Mouse (Mus musculus) thymus, postnatal 25 days (tissue): ENCODE results near the gene Carmil1.

ENCODE experiments used
- DNase-seq: peaks from one replicate; pipeline ENCODE4 v3.0.0; 2022

Carmil1 gene

DNA sequence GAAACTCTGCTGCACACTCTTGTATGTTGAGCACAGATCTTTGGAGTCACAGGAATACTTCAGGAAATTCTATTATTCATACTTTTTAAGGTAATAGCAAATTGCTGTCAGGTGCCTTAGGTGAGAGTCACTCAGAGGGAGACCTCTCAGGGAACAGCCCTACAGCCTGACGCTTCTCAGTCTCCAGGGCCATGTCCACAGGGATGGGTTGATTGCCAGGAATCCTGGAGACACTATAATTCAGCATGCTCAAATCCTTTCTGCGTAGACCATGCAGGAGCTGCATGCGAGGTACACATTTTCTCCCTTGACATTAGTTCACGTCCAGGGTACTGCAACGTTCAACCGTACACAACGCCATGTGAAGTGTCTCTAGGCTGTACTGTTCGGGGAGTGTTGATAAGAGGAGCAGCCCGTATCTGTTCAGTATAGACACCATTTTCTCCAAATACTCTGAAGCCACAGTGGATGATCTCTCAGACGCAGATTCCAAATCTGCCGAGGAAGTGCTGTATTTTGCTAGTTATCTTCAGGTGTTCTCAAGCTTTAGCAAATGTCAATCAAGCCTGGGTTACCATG, 180.0 kb downstream of the Carmil1 start:
- no peak for DNase-seq

DNA sequence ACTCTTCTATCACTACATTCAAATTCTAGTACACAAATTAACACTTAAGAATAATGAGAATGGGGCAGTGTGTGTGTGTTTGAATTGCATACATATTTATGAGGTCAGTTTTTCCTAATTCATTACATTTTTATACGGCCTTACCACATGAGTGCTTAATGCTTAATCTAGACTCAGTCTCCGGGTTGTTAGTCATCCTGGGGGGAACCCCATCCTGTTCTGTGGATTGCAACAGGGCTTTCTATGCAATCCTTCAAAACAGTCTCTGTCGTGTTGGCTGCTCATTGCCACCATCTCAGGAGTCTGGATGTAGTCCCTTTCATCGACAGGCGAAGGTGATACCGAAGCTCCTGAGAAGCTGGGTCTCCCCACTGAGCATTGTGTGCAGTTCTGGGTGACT, 184.0 kb downstream of the Carmil1 start:
- DNase-seq: no peak

DNA sequence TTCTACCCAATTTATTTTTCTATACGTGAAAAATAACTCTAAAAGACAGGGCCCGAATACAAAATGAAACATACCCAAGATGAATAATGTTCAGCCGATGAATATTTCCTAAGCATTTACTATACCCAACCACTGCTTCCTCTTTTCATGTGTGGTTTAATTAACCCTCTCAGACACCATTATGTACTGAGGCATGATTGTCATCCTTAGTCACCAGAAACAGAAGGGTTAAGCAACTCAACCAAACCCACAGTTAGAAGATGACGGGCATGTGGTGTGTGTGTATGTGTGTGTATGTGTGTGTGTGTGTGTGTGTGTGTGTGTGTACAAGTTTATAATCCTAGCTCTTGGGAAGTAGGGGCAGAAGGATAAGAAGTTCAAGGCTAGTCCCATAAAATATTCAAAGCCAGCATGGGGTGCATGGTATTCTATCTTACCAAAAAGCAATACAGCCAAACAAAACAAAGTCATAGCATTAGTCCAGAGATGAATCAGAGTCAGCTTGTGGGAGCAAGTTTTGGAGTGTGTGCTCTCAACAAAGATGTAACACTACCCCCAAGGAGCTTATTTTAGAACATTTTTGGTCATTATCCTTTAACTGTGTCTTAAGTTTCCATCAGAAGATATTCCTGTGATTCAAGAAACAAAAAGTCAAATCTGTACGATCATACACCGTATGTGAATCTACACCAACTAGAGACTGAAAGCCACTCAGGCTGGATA, 185.6 kb downstream of the Carmil1 start:
- no peak for DNase-seq

DNA sequence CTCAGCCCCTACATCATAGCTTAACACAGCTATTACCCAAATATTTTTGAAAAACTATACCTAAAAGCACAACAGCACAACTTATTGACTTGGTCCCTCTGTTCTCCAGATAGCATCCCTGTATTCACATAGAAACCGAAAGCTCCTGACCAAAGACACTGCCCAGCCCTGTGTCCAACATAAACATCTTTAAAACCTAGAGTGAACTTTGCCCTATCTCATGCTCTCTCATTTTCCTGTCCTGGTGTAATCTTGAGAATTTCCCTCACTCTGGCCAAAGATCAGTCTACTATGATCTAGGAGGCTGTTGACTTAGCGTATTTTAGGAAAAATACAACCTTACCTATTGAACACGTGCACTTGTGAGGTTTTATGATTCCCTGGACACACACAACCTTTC, 187.5 kb downstream of the Carmil1 start:
- DNase-seq: no peak

DNA sequence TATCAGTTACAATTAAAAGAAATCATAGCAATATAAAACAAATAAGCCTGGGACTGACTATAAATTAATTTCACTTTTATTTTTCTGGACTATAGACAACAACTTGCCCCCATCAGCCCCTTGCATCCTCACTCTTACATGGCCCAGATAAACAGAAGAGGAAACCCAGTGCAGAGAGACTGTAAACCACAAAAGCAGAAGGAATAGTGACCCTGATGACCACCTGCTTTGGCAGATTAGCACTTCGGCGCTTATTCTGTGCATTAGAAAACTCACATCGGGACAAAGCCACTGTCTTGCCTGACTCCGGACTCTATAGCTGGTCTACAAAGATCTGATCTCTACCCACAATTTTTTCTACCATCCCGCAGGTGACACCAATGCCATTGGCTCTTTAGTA, 188.5 kb downstream of the Carmil1 start:
- no peak for DNase-seq

DNA sequence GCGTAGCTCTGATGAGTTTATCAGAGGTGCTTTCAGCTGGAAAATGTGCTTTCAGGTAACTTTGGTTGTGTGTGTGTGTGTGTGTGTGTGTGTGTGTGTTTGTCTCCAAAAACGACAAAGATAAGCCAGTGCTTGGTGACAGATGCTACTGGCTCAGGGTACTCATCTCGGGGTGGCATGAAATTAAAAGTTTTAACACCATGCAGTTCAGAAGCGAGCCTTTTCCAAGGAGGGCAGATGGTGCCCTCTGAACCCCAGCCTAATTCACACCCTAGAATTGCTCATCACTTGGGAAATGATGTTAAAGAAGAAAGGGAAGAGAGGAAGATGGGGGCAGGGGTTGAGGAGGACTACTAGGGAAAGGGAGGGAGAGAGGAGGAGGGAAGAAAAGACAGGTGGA, 198.4 kb downstream of the Carmil1 start:
- no peak for DNase-seq

DNA sequence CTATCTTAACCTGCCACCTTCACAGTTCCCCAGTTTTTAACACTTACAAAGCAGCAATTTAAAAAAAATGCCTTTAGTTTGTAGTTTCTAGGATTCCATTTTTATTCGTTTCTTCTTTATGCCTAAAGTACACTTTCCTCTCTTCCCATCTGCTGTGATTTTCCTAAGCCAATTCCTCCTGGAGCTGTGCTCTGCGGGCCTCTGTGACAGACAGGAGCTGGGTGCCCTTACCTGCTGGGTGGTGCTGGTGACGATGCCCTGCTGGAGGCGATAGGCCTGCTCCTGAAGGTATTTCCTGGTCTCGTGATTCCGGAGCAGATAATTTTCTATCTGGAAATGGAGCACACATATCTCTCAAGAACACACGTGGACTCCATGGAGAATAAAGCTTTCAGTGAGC, 198.9 kb downstream of the Carmil1 start:
- no peak for DNase-seq

DNA sequence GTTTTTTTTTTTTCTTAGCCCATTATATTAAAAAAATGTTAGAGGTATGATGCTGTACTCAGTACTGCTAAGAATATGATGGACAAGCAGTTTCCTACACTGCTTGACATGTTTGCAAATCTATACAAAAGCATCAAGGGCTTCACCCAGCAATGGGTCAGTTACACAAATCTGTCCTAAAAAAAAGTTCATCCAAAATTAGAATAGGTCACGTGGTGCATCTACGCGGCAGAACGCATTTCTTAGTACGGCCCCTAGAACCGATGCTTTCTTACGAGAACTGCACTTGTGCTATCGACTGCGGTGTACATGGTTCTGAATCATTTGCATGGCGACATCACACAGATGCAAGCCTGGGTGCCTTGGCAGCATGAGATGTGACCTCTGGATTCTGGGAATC, 208.0 kb downstream of the Carmil1 start:
- DNase-seq: no peak

DNA sequence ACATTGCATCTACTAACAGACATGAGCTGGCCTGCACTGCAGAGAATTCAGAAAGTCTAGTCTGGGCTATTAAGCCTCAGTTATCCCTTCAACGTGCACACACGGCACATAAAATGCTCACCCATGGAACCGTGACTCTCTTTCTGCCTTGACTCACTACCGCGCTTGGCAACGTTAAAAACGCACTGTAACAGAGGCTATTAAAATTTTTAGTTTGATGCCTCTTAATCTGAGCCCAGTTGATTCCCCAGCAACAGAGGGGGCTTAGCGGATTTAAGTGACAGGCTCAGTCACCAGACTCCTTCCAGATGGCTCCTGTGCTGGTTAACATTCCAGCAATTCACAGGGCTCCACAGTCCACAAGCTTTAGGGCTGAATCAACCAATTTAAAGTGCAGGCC, 213.0 kb downstream of the Carmil1 start:
- no peak for DNase-seq

DNA sequence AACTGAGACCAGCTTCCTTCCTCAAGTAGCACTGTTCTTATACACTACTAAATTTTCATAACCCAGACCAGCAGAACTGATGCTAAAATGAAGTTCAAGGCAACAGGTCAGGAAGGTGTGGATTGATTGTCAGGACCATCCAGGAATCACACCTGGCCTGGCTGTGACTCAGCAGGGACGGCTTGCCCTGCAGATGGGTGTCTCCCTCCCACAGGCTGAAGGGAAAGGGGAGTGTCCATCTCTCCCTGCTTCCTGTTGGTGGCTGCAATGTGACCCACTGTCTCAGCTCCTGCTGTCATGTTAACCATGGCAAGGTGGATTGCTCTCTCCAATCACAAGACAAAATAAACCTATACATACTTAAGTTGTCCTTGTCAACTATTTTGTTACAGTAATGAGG, 215.1 kb downstream of the Carmil1 start:
- DNase-seq: no peak

DNA sequence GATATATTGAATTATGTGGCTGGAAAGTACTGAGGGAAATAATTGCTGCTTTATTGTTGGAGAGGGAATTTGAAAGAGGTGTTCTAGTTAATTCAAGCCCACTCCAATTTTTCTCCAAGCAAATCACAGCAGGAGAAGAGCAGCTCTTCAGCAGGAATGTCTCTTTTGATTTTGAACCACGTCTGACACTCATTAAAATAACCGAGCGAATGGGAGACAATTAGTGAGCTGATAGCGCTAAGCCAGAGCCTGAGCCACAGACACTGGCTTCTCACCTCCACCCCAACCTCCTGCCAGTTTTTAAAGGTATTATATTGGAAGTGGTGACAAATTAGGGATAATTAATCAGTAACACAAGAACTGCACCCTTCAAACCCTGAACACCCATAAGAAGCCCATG, 217.8 kb downstream of the Carmil1 start:
- DNase-seq: no peak

DNA sequence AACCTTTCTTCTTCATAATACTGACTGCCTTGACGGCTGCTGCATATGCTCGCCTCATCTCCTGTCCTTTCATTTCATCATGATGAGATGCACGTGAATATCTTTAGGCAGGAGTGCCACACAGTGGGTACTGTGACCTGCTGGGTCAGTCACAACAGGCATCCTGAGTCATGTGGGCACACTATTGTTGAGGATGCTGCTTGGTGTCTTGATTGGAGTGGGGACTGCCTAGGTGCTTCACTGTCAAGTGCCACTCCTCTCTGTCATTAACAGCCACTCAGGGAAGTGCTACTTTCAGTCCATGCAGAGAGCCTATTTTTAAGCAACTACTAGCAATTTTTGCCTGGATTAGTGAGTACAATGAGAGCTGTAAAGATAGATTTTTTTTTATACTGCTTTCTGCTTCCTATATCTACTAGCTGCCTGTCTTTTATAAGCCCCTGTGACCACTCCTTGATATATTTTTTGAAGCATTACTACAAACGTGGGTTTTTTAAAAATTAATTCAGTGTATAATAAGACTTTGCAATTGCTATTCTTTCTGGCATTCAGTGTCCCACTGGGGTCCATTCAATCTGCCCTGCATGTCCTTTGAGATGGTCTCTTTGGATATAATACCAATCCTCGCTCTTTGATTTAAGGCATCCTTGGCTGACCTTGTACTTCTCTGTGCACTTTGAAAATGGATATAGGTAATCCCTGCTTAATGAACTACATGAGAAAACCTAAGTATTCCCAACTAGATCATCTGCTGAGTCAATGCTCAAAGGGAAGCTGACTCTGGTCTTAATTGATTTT, 225.3 kb downstream of the Carmil1 start:
- no peak for DNase-seq

DNA sequence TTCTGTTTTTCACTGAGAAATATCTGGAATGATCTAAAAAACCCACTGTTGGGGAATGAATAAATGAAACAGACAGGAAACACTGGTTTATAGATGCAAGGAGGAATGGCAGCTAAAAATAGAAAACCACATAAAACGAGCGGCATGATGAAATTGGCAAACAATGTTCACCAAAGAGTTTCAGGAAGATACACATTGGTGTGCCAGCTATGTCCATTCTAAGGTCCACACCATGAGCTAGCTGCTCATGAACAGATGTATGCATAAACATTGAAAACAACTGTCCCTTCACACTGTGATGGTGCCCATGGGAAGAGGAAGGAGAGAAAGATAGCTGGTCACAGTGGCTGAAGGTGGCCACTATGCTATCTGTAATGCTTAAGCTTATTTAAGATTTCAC, 229.1 kb downstream of the Carmil1 start:
- no peak for DNase-seq

DNA sequence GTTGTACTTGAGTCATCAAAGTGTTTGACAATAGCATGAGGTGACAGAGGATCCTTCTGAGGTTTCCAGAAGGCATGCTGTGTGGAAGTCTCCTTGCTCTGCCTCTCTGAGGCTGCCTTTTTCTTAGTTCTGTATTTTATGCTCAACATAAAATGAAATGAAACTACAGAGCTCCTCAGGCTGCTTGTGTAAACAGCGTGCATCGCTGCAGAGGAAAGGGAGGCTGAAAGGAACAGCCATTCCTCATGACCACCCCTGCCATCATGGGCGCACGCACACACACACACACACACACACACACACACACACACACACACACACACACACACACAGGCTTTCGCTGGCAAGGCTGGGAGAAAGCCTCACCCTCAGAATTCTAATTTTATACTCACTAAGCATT, 230.3 kb downstream of the Carmil1 start:
- DNase-seq: no peak

DNA sequence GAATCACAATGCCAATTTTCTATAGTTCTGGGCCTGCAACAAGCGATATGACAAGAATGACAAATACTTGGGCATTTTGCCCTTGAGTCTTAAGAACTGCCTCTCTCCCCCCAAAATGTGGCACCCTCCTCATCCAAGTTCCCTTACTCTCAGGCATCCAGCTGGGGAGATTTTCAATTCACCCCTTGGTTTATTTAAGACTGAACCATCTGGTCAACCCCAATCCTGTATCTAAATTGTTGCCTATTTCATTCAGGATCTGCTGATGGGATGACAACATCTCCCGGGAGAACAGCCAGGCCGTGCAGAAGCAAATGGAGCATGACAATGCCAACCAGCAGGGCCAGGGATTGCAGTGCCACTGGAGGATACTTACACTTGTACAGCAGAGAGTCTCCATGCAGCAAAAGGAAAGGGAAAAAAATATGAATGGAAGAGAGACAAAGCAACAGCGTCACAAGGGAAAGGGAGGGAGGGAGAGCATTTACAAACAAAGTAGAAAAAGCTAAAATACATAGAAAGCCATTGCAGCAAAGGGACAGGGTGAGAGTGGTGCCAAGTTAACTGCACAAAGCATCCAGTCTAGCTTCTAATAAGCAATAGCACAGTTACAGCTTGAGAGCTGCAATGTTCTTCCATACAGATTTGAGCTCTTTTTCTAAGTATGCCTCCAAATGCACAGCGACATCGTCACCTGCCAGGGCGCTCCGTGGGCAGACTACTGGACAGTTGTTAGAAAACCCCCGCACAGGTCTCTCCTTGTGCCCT, 231.1 kb downstream of the Carmil1 start:
- DNase-seq: no peak

DNA sequence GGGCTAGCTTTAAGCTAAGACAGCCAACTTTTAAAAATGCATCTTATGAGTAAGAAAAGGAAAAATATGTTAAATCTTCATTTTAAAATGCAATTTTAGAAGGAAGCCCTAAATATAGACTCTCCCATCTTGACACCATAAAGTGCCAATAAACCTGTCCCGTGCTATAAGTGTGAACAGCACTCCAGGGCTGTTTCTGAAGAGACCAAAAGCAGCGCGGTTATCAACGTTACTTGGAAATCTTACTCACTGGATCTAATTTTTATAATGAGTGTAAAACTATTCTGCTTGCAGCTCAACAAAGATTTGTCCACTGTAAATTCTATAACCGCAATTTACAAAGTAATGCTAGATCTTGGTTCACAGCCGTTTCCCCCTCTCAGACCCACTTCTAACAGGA, 232.0 kb downstream of the Carmil1 start:
- no peak for DNase-seq

DNA sequence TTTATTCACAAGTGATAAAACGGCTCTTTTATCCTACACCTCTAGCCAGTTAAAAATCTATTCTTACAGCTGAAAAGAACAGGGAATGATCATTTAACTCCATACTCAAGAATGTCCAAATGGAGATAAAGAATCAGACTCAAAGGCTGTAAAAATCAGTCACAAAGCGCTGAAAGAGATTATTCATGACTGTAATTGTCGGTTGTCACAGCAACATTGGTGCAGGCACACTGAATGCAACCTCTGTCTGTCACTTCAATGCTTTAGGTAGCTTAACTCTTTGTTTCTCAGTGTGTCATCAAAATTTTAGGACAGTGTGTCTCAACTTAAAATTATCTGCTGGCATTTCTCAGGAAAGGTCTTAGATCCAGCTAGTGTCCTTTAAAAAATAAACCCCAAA, 235.3 kb downstream of the Carmil1 start:
- DNase-seq: no peak

DNA sequence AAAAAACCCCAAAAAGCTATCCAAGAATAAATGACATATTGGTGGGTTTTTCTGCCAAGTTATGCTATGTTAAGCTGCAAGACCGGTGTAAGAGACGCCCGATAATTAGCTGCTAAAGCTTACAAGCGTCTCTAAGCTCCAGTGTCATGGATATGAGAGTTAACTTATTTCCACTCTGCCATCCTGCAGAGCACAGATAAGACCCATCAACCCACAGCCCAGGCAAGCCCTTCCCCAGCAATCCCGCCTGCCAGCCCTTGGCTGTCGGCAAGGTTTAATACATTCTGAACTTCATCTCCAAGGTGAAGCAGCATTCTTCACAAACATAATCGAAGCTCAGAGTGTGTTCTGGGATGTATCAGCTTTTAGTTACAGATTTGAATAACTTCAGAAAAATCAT, 240.4 kb downstream of the Carmil1 start:
- DNase-seq: no peak

DNA sequence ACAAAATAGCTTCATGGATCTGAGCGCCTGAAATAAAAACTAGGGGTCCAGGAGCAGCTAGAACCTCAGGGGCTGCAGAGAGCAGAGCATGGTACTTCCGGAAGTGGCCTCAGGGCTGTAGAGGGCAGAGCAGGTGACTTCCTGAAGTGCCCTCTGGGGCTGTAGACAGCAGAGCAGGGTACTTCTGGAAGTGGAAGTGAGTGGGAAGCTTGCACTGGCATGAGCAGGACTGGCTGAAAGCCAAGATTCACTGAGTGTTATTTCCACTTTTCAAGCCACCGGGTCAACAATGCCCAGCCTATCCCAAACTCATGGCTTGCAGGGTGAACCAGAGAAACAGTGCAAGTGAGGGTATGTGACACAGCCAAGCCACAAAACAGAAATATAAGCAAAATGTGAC, 243.1 kb downstream of the Carmil1 start:
- no peak for DNase-seq

DNA sequence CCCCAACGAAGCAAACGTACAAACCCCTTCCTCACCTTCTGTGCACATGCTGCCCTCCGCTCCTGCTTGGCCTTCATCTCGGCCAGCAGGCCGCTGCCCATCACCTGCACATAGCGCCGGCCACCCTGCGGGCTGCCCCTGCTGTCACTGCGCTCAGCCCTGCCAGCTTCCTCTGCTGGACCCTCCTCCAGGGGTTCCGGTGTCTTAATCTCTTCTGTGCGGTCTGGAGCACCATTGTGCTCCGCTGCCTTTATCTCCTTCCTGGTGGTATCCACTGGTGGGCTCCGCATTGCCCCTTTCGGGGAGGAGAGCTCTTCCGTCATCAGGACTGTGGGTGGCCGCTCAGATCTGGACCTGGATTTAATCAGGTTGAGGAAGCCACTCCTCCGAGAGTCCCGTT, 244.4 kb downstream of the Carmil1 start:
- no peak for DNase-seq

DNA sequence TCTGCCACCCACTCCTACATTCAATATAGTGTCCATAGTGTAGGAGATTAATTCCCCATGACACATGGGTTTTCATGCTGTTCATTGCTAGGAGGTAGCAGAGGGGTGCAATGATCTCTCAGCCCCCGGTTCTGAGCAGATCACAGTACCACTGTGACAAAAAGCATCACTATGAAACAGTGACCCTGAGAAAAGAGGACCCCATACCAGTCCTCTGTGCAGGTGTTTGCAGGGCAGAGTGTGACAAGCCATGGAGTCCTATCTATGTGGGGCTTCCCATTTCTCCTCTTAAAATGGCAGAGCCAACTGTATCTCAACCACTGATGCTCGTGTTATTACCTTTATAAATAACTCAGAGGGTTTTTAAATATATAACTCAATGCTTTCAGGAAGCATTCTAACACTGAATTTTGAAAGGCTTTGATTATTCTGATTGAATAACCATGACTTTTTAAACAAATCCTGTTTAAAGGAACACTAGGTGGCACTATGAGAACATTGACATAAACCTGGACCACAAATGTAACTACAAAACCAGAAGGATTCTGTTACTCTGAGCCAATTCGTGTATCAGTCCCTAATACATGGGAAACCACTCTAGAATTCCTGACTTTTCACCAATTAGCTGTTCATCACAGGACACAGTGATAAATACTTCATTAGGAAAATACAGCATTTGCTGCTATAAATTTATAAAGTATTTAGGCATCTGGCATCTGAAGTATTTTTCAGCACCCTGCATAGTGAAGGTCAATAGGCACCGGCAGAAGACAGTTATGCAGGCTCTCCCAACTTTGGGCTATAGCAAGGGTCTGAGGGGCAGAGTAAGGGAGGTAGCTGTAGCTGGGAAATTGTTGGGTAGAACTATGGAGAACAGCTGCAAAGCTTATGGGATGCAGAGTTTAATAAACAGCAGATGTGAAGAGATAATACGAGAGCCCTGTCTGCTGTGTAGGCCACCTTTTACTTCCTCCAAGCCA, 253.1 kb downstream of the Carmil1 start:
- DNase-seq: no peak

DNA sequence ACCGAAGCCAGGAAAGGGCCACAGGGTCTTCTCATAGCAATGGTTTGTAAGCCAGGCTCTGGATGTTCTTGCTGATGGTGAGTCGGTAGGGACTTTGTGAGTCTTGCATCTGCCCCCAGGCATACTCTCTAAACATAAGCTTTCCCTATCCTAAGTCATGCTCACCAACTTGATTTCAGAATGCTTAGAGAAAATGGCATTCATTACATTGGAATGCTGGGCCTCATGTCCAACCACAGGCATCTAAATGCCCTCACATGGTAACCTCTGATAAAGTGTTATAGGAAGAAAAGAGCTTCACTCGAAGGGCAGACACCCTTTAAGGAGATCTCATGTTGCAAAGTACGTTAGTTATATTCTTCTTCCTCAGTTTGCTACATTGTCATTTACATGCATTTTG, 262.1 kb downstream of the Carmil1 start:
- DNase-seq: no peak
